Mouse (Mus musculus) stomach, postnatal 0 days (tissue): ENCODE data around the gene Gipc2.

Experiments
- CTCF ChIP-seq: IDR thresholded peaks from 2 replicates; pipeline ENCODE4 v1.5.1; 2016; ENCODE audit warnings: antibody characterized with exemption, low read depth, mild to moderate bottlenecking, moderate library complexity
- EP300 ChIP-seq: optimal IDR thresholded peaks from 2 replicates; pipeline ENCODE3; 2016; ENCODE audit warnings: antibody characterized with exemption

- no peak for TF ChIP-seq CTCF
- TF ChIP-seq EP300, result no peak
Measured at GRCm38 (mm10) chr3:152203411-152203810, 37.4 kb upstream of the Gipc2 start.
